Mouse (Mus musculus): ENCODE measurements at regions not wholly inside any gene's neighbourhood (a gene's known extent, or its start where the extent isn't known, plus 50 kb on each side); places are given as distances from the start of the nearest gene placed in this dataset.

DNA sequence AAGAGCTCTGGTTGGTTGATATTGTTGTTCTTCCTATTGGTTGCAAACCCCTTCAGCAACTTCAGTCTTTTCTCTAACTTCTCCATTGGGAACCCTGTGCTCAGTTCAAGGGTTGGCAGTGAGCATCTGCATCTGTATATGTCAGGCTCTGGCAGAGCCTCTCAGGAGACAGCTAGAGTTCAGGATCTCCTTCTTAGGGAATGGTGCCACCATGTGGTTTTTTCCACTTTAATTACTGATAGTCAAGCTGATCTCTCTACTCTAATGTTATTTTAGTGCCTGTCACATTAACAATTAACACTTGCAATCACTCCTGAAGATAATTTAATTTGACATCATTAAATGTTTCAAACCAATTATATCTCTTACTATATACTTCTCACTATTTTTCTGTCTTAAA, 550.4 kb downstream of the Gm597 start:
- no peak for DNase-seq

DNA sequence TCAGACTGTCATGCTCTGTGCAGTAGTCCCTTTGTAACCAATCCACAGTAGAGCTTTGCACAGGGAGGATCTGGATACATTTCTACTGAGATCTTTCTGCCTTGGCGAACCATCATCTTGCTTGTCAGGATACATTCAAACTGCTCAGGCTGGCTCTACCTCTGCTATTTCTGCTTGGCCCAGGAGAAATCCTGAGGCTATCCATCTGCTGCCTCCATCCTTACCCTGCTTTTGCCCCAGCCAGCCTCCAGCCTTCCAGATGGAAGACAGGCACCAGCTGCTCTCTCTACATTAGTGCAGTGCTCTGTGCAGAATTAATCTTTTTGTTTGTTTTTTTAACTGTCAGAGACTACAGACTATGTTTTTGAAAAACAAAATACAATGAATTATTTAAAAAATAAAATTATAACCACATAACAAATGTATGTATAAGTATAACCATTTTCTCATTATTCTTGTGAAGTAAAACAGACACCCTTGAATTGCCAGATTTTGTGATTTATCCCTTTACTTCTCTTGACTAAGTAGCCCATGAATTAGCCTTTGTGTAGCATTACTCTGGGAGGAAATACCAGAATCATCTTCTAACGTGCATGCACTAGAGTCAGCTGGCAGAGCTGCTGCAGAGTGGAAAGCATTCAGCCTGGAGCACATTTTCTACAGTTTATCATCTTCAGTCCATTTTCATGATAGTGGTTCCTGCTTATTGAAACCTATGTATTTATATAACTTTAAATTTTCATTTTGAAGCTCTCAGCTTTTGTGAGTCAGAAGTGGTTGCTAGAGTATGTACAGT, 565.6 kb downstream of the Gm597 start:
- peak; percentile 85 for DNase-seq

Data from cerebellum, adult 11 months (tissue).